Mouse (Mus musculus): ENCODE measurements around the gene Tmem106c.

Tmem106c gene

GRCm38 (mm10) chr15:97999991-98000390 lies 36.0 kb downstream of the Tmem106c start:
- no peak for DNase-seq (ENCODE audit: low read depth, low spot score)

GRCm38 (mm10) chr15:98001321-98002112 lies 37.5 kb downstream of the Tmem106c start:
- DNase-seq (ENCODE audit: low read depth, low spot score): peak; percentile 7

DNA sequence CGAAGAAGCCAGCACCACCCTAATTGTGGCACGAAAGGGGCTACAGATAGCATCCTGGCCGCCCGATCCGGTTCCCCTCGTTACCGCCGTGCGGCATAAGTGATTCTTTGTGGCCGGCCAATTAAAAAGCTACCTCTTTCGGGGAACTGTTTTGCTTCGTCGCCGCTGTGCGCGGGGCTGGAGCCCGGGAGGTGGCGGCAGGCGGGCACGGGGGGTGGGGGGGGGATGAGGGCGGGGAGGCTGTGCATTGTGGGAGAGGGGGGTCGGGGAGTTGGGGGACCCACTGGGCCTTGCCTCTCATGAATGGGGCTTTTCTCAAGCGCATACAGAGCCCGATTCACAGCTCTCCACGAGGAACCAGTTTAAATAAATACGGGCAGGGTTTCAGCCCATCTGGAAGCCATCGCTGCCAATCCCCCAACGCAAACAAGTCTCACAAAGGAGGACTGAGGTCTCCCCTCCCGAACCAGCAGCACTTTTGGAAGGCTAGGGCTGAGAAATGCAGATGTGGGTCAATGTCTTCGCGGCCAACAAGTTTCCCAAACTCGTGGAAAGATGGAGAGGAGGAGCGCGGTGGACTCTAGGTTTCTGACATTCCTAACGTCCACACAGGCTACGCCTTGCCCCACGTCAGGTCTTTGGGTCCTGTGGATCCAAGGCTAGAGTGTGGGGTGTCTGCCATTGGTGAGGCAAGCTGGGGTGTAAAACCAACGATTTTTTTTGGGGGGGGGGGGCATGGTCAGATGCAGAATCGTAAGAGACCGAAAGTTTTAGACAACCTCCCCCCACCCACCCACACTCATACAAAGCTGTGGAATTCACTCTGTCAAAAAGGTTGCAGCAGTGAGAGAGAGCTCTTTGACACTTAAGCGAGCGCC lies 38.4 kb downstream of the Tmem106c start:
- DNase-seq (ENCODE audit: low read depth, low spot score): peak; percentile 92

GRCm38 (mm10) chr15:98002991-98003821 lies 39.2 kb downstream of the Tmem106c start:
- DNase-seq (ENCODE audit: low read depth, low spot score): no peak

DNA sequence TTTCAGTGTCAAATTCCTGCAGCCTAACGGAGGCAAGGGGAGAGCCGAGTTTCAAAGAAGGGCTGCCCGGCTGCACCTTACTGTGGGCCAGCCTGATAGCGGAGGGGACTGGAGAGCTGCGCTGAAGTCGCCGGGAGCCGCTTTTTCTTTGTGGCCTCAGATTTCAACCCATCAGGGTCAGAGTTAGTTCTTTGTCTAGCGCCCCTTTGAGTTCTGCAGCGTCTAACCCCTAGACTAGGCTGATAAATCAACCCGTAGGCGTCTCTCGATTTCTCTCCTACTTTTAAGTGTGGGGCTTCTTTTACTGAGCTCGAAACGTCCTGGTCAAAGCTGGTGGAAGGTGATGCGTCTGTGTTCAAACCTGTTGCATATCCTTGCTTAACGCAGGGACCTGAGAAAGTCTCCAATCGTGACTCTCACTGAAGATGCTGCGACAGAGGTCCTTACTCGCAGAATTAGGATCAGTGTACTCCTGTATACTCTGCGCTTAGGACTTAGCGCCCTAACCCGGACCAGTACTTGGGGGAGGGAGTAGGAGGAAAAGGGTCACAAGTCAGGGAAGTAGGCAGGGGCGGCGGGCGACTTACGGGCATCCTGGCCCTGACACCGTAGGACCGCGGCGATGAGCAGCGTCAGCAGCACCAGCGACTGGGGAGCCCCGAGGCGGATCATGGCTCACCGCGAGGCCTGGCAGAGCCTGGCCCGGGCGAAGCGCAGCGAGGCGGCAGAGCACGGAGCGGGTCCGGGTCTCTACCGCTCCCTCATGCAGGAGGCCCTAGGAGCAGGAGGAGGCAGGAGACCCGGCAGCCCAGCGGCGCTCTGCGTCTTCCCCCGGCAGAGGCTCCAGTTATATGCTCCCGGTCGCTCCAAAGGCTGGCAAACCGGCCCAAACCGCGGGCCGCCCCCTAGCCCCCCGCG lies 40.1 kb downstream of the Tmem106c start, which contains the start of gene Col2a1:
Col2a1 (minus strand) TSS at position 874 of the 918 bp plus-strand sequence.
- no peak for DNase-seq (ENCODE audit: low read depth, low spot score)

- DNase-seq (ENCODE audit: low read depth, low spot score): no peak
Observed at GRCm38 (mm10) chr15:98004740-98005159, 40.8 kb downstream of the Tmem106c start.

- DNase-seq (ENCODE audit: low read depth, low spot score): no peak
Observed at GRCm38 (mm10) chr15:98005181-98005580, 41.2 kb downstream of the Tmem106c start.

- no peak for DNase-seq (ENCODE audit: low read depth, low spot score)
Observed at GRCm38 (mm10) chr15:98012810-98013209, 48.8 kb downstream of the Tmem106c start.

DNA sequence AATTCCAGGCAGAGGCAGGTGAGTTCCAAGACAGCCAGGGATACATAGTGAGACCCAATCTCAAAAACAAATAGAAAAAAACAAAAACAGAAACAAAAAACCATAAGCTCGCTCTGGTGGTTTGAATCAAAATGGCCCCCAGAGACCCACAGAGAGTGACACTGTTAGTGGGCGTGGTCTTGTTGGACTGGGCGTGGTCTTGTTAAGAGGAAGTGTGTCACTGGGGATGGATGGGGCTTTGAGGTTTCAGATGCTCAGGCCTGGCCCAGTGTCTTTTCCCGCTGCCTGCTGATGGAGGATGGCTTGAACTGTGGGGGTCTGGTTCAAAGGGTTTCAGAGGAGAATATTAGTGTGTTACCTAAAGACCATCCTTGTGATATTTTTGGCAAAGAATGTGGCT lies 53.9 kb downstream of the Tmem106c start:
- no peak for DNase-seq (ENCODE audit: low read depth, low spot score)

- no peak for DNase-seq (ENCODE audit: low read depth, low spot score)
Observed at GRCm38 (mm10) chr15:98019047-98019446, 55.0 kb downstream of the Tmem106c start.

Data from brain, adult 2 months (tissue).